Mouse (Mus musculus) heart, embryonic 15.5 days (tissue): ENCODE measurements around the gene Stxbp5. TPM values are rescaled to one million over a fixed set of nuclear protein-coding genes. Genes with fewer than 3 reads are reported as not detected.

Experiments used
- ATAC-seq: fragments of 200-750 bp; cut with Nextera tagmentation; replicated peaks from 2 replicates; pipeline ENCODE4 v1.8.0; 2017; ENCODE audit warnings: low read depth, moderate TSS enrichment; ENCODE audit not compliant: insufficient number of reproducible peaks, insufficient read depth, low FRiP score
- H3K27ac ChIP-seq: fragments of 300-500 bp; sonication (generic); 2 replicates; pipeline ENCODE4 v1.5.1; 2015; ENCODE audit warnings: mild to moderate bottlenecking, inconsistent platforms
- H3K27me3 ChIP-seq: fragments of 300-500 bp; sonication (generic); 2 replicates; pipeline ENCODE4 v1.6.1; 2015; ENCODE audit warnings: inconsistent platforms
- H3K36me3 ChIP-seq: fragments of 300-500 bp; sonication (generic); 2 replicates; pipeline ENCODE4 v1.6.1; 2015; ENCODE audit warnings: mild to moderate bottlenecking, inconsistent platforms
- H3K4me1 ChIP-seq: fragments of 300-500 bp; sonication (generic); replicated peaks from 2 replicates; pipeline ENCODE4 v1.6.1; 2015; ENCODE audit warnings: inconsistent platforms
- H3K4me2 ChIP-seq: fragments of 300-500 bp; sonication (generic); 2 replicates; pipeline ENCODE4 v1.6.1; 2015; ENCODE audit warnings: inconsistent platforms, mild to moderate bottlenecking, moderate library complexity
- H3K4me3 ChIP-seq: fragments of 300-500 bp; sonication (generic); 2 replicates; pipeline ENCODE4 v1.5.1; 2015; ENCODE audit warnings: mild to moderate bottlenecking, inconsistent platforms
- H3K9ac ChIP-seq: fragments of 300-500 bp; sonication (generic); 2 replicates; pipeline ENCODE4 v1.6.1; 2015; ENCODE audit warnings: mild to moderate bottlenecking, inconsistent platforms
- H3K9me3 ChIP-seq: fragments of 300-500 bp; sonication (generic); replicated peaks from 2 replicates; pipeline ENCODE4 v1.6.1; 2016; ENCODE audit warnings: inconsistent platforms
- WGBS: fragments of 180-500 bp; shearing (Covaris S2); methylation state at CpG from one replicate; pipeline ENCODE4 v1.1.7; 2015; ENCODE audit warnings: mixed read lengths; 5-methylcytosine and 5-hydroxymethylcytosine counted together
- polyA plus RNA-seq: library from polyadenylated mRNA; unstranded; fragments of >200 nt; fragmentation: Nextera tagmentation; extraction: Ambion mirVana; gene quantifications from 2 replicates; pipeline ENCODE4 v1.2.1, GENCODE M21; 2015

The Stxbp5 gene
- polyA plus RNA-seq, 1 experiment from 2014 or later = 2.7 TPM

DNA sequence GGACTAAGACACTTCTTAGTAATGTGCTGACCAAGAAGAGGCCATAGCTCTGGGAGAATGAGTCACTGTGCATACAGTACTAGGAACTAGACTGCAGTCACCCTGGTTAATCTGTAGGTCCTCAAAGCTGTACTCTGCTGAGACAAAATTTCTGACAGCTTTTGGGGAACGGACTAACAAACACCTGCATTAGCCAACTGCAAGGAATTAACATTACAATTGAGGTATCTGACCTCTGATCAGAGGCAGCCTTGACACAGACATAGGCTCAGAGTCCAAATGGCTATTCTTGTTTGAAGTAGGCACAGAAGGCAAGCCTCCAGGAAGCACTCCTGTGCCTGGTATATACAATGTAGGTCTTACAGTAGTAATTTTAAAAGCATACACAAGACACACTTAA lies 99.3 kb downstream of the Stxbp5 start:
- H3K9ac ChIP-seq = no peak overlapping the region
- H3K4me2 ChIP-seq = no peak overlapping the region
- 76% methylated on average over 1 of the region's 1 CpGs for WGBS
- no peak overlapping the region for H3K27ac ChIP-seq
- H3K9me3 ChIP-seq = no peaks in the 10 kb centered on the region
- H3K4me1 ChIP-seq = no peaks in the 10 kb centered on the region
- H3K36me3 ChIP-seq = peaks cover 10% of the 10 kb centered on the region; the same call in 1 of the 2 replicates
- no peak overlapping the region for H3K4me3 ChIP-seq
- ATAC-seq = no peak
- H3K27me3 ChIP-seq = no peaks in the 10 kb centered on the region

GRCm38 (mm10) chr10:9799085-9799484 lies 101.8 kb downstream of the Stxbp5 start:
- H3K4me1 ChIP-seq = no peaks in the 10 kb centered on the region
- H3K36me3 ChIP-seq = peaks cover 10% of the 10 kb centered on the region; the same call in 1 of the 2 replicates
- no peak overlapping the region for H3K4me3 ChIP-seq
- no peak overlapping the region for H3K9ac ChIP-seq
- H3K9me3 ChIP-seq = no peaks in the 10 kb centered on the region
- H3K27ac ChIP-seq = no peak overlapping the region
- H3K4me2 ChIP-seq = no peak overlapping the region
- WGBS = 64% methylated on average over 1 of the region's 1 CpGs
- ATAC-seq = no peak
- H3K27me3 ChIP-seq = no peaks in the 10 kb centered on the region

DNA sequence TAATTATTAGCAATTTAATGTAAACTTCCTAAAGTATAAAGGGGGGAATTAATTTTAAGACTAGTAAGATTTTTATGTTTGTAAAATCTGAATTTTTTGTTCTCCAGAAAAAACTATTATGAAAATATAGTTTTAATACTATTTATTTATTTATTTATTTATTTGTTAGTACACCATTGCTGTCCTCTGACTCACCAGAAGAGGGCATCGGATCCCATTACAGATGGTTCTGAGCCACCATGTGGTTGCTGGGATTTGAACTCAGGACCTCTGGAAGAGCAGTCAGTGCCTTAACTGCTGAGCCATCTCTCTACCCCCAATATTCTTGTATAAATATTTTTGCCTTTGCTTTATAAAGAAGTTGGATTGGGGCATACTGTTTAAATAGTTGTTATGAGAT lies 104.5 kb downstream of the Stxbp5 start:
- H3K4me3 ChIP-seq = no peak overlapping the region
- 83% methylated on average over 1 of the region's 1 CpGs for WGBS
- H3K27me3 ChIP-seq = no peaks in the 10 kb centered on the region
- H3K27ac ChIP-seq = no peak overlapping the region
- no peaks in the 10 kb centered on the region for H3K4me1 ChIP-seq
- H3K9me3 ChIP-seq = no peaks in the 10 kb centered on the region
- H3K9ac ChIP-seq = no peak overlapping the region
- peaks cover 10% of the 10 kb centered on the region; the same call in 1 of the 2 replicates for H3K36me3 ChIP-seq
- ATAC-seq = no peak
- no peak overlapping the region for H3K4me2 ChIP-seq

DNA sequence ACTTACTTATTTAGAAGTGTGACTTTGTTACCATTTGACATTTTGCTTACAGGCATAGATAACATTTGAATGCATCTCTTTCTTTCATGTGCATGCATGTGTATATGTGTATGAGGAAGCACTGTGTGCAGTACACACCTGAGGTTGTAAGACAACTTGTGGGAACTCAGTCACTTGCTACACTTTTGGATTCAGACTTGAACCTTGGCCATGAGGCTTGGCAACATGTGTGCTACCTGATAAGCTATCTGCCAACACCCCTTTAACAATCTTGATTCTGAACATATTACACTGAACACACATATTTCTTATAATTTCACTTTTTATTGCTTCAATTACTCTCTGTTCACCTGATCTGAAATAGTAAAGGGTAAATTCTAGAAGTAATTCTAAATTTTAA lies 106.5 kb downstream of the Stxbp5 start:
- Histone ChIP-seq H3K9ac (no peak overlapping the region), H3K4me3 (no peak overlapping the region), H3K4me1 (no peaks in the 10 kb centered on the region), H3K27me3 (no peaks in the 10 kb centered on the region), H3K27ac (no peak overlapping the region), H3K4me2 (no peak overlapping the region), H3K36me3 (peaks cover 14% of the 10 kb centered on the region; the same call in 1 of the 2 replicates), H3K9me3 (no peaks in the 10 kb centered on the region)
- ATAC-seq = no peak

- Histone ChIP-seq H3K4me3 (no peak overlapping the region), H3K9ac (no peak overlapping the region), H3K36me3 (0 out of 2 replicates have a peak, but pooled peaks cover 4% of the 10 kb centered on the region), H3K27ac (no peak overlapping the region), H3K9me3 (no peaks in the 10 kb centered on the region), H3K4me2 (no peak overlapping the region), H3K27me3 (no peaks in the 10 kb centered on the region), H3K4me1 (no peaks in the 10 kb centered on the region)
- ATAC-seq = no peak
- 90% methylated on average over 3 of the region's 3 CpGs for WGBS
Observed at GRCm38 (mm10) chr10:9790947-9791346, 109.9 kb downstream of the Stxbp5 start.

GRCm38 (mm10) chr10:9786461-9786860 lies 114.4 kb downstream of the Stxbp5 start:
- no peaks in the 10 kb centered on the region for H3K4me1 ChIP-seq
- no peaks in the 10 kb centered on the region for H3K27me3 ChIP-seq
- H3K9me3 ChIP-seq = no peaks in the 10 kb centered on the region
- 89% methylated on average over 11 of the region's 11 CpGs for WGBS
- 0 out of 2 replicates have a peak, but pooled peaks cover 4% of the 10 kb centered on the region for H3K36me3 ChIP-seq
- H3K4me3 ChIP-seq = no peak overlapping the region
- no peak overlapping the region for H3K27ac ChIP-seq
- no peak overlapping the region for H3K9ac ChIP-seq
- no peak overlapping the region for H3K4me2 ChIP-seq
- ATAC-seq = no peak

DNA sequence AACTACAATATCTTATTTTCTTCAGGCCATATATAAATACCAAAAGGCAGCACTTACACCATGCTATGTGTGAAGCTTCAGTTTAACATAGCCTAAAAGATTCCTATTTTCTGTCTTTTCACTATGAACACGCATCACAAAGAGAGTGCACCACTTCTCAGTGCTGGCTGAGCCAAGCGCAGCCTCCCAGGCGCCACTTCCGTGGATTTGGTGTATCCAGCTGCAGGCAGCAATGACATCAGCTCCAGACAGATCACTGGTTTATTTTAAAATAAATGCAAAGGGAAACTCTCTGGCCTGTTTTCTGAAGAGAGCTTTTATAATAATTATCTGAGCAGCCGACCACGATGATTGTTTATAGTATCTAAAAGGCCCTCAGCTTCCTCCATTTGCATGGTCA lies 115.2 kb downstream of the Stxbp5 start:
- H3K27ac ChIP-seq = no peak overlapping the region
- H3K27me3 ChIP-seq = no peaks in the 10 kb centered on the region
- WGBS = 78% methylated on average over 6 of the region's 6 CpGs
- no peak overlapping the region for H3K9ac ChIP-seq
- no peaks in the 10 kb centered on the region for H3K36me3 ChIP-seq
- no peak for ATAC-seq
- no peaks in the 10 kb centered on the region for H3K4me1 ChIP-seq
- no peak overlapping the region for H3K4me3 ChIP-seq
- H3K4me2 ChIP-seq = no peak overlapping the region
- no peaks in the 10 kb centered on the region for H3K9me3 ChIP-seq

DNA sequence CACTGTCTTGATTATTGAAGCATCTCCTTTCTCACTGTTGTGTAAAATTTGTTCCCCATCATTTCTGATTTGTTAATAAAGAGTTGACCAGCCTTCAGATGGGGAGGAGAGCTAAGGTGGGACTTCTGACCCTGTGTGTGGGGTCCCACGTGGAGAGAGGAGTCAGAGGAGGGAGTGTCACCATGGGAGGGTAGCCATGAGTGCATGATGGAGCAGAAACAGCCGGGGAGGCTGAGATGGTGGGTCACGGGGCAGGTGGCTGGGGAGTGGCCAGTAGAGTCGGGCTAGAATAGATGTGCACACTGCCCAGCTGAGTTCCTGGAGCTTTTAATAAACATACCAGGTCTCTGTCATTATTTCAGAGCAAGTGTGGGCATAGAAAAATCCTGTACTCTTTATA lies 121.0 kb downstream of the Stxbp5 start:
- Histone ChIP-seq H3K4me2 (no peak overlapping the region), H3K4me3 (no peak overlapping the region), H3K27ac (no peak overlapping the region), H3K27me3 (no peaks in the 10 kb centered on the region), H3K9ac (no peak overlapping the region), H3K9me3 (no peaks in the 10 kb centered on the region), H3K4me1 (no peaks in the 10 kb centered on the region), H3K36me3 (no peaks in the 10 kb centered on the region)
- 73% methylated on average over 4 of the region's 4 CpGs for WGBS
- no peak for ATAC-seq

DNA sequence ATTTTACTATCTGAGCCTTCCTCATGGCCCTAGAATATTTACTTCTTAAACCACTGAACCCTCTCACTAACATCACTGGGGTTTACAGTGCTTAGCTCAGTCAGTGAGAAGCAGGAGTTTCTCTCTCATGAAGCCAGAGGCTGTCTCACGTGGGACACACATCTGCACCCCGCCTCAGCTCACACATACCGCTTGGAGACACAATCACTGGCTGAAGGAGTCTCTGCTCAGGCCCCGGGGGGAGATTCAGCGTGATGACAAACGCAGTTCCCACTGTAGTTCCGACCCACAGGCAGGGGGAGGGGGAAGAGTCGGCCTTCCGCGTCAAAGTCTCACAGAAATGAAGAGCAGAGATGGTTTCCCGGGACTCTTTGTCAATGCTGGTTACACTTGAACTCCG lies 130.6 kb downstream of the Stxbp5 start:
- Histone ChIP-seq H3K27me3 (no peaks in the 10 kb centered on the region), H3K27ac (no peak overlapping the region), H3K36me3 (peaks cover 23% of the 10 kb centered on the region), H3K4me1 (no peaks in the 10 kb centered on the region), H3K9ac (no peak overlapping the region), H3K4me2 (no peak overlapping the region), H3K4me3 (no peak overlapping the region), H3K9me3 (no peaks in the 10 kb centered on the region)
- no peak for ATAC-seq
- WGBS = 67% methylated on average over 12 of the region's 12 CpGs

DNA sequence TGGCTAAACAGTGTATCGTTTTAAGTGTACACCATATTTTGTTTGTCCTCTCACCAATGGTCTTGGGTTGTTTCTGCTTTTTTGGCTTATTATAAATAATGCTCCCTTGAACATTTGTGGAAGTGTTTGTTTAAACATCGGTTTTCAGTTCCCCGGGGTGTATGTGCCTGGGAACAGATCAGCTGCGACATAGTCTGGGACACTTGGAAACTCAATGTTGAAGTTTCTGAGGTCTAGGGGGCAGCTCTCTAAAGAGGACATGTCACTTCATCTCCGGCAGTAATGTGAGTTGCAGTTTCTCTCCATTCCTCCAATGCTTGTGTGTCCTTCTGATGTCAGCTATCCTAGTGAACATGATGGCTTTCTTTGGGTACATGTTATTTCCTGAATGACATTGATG lies 137.0 kb downstream of the Stxbp5 start:
- Histone ChIP-seq H3K36me3 (peaks cover 29% of the 10 kb centered on the region), H3K4me2 (no peak overlapping the region), H3K27me3 (no peaks in the 10 kb centered on the region), H3K4me3 (no peak overlapping the region), H3K9ac (no peak overlapping the region), H3K4me1 (peaks cover 7% of the 10 kb centered on the region; the same call in 1 of the 2 replicates), H3K9me3 (no peaks in the 10 kb centered on the region), H3K27ac (no peak overlapping the region)
- 88% methylated on average over 5 of the region's 5 CpGs for WGBS
- ATAC-seq = no peak

DNA sequence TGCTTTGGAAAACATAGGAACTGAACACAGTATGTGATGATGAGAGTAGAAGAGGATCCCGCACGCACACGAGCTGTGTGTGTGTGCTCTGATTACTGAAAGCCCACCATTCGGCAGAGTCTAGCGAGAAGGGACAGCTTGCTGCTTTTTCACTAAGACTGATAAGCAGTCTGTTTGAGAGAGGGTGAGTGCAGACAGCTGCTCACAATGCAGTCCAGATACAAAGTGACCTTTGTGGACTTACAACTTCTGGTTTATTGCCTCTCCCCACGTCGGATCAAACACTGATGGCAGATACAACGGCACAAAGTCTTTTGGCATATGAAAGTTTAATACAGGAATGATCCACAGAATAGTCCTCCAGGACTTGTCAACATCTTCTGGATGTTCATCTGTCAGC lies 140.6 kb downstream of the Stxbp5 start:
- H3K4me1 ChIP-seq = peaks cover 7% of the 10 kb centered on the region; the same call in 1 of the 2 replicates
- no peaks in the 10 kb centered on the region for H3K9me3 ChIP-seq
- H3K9ac ChIP-seq = no peak overlapping the region
- H3K4me2 ChIP-seq = no peak overlapping the region
- H3K27me3 ChIP-seq = no peaks in the 10 kb centered on the region
- no peak overlapping the region for H3K27ac ChIP-seq
- peaks cover 9% of the 10 kb centered on the region; the same call in 1 of the 2 replicates for H3K36me3 ChIP-seq
- ATAC-seq = no peak
- H3K4me3 ChIP-seq = no peak overlapping the region
- 25% methylated on average over 8 of the region's 8 CpGs for WGBS

GRCm38 (mm10) chr10:9756546-9756945 lies 144.3 kb downstream of the Stxbp5 start:
- no peak overlapping the region for H3K9ac ChIP-seq
- H3K36me3 ChIP-seq = no peaks in the 10 kb centered on the region
- no peak overlapping the region for H3K27ac ChIP-seq
- H3K27me3 ChIP-seq = no peaks in the 10 kb centered on the region
- H3K4me2 ChIP-seq = no peak overlapping the region
- peaks cover 7% of the 10 kb centered on the region; the same call in 1 of the 2 replicates for H3K4me1 ChIP-seq
- H3K9me3 ChIP-seq = no peaks in the 10 kb centered on the region
- WGBS = 74% methylated on average over 6 of the region's 6 CpGs
- H3K4me3 ChIP-seq = no peak overlapping the region
- no peak for ATAC-seq
